Mouse (Mus musculus) 3134 (cell line): ENCODE data around the gene Fam110a.
A peak's percentile ranks its signal among the peaks of the same experiment; 100 is the strongest.

Source experiments
- DNase-seq: peaks from one replicate; pipeline ENCODE4 v3.0.0-alpha.2; 2011; ENCODE audit warnings: low spot score; ENCODE audit not compliant: insufficient read length; ENCODE audit errors: extremely low read depth

Fam110a gene

DNA sequence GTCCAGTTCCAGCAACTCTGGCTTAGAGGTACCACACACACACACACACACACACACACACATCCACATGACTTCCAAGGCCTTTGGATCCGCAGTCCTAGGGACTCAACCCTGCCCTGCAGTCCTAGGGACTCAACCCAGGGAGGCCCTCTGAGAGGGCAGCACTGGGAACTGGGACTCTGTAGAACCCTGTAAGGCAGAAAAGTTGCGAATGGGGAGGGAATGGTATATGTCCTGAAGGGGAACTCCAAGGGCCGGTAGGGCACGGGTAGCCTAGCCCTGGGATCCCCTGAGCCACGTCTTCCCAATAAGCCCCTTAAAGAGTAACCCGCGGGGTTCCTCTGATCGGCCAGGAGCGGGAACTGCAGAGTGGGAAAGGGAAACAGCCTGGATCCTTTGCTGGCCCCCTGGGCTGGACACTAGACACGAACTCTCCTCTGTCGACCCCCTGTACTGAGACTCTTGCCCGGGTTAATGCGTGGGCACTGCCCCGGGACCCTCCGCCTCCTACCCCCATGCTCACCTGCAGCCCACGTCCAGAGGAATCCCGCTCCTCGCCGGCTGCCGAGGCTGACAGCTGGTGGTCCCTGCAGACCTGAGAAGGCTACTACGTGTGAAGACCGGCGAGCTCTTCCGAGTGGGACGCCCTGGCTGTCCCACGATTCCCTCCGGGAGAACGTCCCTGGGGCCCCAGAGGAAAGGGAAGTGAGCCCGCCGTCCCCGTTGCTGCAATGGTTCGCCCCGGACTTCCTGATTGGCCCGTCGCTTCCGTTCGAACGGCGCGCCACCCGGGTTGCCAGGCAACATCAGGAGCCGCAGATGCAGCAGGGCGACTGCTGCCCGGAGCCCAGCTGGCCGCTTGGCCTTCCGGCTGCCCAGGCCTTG lies at the start of gene Fam110a:
Gene Fam110a, minus strand, starts transcription at position 750 of the 885 bp plus-strand sequence.
- DNase-seq, result peak; percentile 95

DNA sequence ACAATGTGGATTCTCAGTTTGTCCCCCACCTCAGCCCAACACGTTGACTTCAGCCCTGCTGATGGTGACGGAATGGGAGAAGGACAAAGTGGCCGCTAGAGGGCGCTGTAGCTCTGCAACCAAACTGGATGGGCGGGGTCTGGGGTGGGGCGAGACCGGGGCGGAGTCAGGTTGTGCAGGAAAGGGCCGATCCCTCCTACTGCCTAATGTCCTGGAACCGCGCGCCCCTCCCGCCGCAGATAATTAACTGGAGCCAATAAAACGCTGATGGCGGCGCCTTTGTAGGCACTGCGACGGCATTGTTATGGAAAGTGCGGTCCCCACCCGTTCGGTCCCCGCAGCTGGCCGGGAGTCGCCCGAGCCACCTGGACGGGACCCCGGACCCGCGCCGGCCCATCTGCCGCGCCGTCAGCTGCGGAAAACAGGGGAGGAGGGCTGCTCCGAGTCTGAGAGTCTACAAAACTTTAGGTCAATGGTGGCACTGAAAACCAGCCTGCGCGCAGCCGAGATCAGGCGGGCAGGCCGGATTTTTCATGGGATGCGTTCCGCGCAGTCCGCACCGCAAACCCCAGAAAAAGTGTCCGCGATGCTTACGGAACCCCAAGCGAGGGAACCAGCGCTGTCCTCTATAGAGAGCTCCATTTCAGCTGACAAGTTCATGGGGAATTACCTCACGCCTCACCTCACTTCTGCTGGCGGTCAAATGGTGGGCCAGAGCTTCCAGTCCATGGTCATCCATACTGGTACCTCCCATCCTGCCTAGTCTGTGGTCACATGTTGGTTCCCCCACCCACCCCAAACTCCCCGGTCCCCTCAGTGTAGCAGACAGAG lies 49.4 kb upstream of the Fam110a start:
- peak; percentile 34 for DNase-seq

DNA sequence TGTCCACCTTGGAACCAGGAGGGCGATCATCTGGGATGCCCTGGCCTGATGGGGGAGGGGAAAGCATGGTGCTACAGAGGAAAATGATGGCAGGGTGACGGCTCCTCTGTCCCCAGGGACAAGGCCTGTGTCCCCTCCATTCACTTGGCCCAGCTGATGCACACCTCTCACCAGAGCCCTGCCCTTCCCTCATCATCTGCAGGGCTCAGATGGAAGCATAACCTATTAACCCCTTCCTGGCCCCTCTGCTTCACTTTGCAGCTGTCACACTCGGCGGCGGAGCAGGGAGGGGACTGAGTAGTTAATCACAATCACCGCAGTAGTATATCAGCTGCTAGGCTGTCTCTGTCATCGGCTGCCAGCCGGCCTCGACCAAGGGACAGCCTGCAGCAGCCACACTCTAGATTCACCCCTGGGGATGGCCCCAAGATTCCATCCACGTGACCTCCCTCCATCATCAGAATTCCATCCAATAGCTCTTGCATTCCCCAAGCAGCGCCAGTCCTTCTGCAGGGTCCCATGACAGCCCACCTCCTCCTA lies 44.9 kb upstream of the Fam110a start:
- DNase-seq, result no peak

DNA sequence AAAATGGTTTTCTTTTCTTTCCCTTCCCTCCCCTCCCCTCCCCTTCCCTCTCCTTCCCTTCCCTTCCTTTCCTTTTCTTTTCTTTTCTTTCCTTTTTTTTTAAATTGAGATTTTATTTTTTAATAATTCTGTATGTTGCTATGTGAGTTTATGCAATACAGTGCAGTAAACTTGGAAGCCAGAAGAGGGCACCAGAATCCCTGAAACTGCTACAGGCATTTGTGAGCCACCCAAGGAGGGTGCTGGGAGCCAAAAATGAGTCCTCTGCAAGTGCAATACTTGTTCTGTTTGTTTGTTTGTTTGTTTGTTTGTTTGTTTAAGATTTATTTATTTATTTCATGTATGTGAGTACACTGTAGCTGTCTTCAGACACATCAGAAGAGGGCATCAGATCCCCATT lies 42.0 kb upstream of the Fam110a start:
- DNase-seq, result no peak

DNA sequence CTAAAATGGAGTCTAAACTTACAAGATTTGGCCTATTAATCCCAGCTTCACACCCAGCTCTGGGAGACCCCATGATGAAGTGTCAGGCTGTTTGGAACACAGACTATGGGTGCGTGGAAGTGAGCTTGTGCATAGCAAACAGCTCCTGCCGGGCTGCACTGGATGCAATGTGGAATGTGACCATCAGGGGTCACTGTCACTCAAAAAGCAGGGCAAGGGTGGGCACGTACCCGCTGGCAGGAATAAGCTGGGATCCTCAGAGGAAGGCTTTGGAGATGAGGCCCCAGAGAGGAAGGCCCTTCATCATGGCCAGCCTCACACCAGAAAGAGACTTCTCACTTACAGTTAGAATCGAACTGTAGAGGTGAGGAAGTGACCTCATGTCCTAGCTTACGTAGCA lies 40.2 kb upstream of the Fam110a start:
- peak; percentile 38 for DNase-seq

DNA sequence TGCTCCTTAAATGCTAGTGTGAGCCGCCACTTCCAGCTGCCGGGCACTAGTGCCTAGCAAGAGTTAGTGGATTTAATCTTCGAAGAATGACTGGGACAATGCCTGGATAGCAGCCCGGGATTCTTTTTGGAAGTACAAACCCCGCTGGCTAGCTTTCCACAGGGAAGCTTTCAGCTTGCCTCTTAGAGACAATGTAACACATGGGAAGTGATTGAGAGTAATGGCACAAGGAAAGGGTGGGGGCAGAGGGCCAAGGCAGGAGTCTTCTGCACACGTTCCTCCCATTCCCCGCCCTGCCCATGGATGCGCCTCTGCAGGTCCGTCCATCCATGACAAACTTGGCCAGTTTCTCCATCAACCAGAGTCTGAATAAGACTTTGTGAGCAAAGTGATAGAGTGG lies 36.6 kb upstream of the Fam110a start:
- no peak for DNase-seq

DNA sequence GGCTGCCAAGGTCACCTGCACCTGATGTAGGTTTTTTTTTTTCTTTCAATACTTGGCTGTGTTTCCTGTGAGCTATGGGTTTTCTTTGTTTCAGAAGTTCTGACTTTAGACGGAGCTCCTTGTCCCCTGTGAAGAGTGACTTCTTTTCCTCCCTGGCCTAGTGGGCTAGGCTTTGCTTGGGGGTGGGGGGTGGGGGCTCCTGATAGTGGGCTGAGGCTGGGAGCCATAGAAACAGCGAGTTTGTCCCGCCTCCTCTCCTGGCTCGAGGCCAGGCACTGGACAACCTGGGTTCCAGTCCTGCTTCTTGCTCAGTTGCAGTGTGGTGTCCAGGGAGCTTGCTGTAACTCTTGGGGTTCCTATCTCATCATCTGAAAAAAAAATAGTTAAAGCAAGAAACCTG lies 36.0 kb upstream of the Fam110a start:
- no peak for DNase-seq

DNA sequence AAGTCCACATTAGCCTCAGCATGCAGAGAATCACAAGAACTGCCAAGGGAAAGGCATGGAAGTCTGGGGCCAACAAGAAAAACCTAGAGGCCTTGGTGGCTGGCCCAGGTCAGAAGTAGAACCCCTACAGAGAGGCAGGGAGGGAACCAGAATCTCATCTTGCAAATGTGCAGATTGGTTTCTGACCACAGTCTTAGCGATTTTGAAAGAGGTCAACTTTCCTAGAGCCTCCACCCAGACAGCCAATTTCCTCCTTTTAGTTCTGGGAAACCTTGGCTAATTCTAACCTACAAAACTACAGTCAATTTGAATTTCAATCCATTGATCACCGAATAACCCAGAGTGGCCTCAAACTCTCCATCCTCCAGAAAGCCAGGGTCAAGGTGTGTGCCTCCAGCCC lies 32.7 kb upstream of the Fam110a start:
- DNase-seq, result no peak

DNA sequence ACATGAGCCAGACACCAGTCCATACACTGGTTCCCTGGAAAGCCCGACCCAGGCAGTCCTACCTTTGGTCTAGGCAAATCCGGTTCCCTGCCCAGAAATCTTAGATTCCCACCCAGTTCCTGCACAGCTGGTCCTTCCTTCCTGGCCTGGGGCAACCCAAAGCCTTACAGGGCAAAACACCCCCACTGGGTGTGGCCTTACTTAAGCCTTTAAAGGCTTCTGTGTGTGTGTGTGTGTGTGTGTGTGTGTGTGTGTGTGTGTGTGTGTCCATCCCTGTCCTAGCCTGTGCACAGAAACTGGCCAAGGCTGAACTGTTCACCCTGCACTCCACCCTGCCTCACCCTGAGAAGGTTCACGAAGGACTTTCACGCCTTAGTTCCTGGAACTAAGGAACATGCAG lies 32.2 kb upstream of the Fam110a start:
- DNase-seq, result no peak

DNA sequence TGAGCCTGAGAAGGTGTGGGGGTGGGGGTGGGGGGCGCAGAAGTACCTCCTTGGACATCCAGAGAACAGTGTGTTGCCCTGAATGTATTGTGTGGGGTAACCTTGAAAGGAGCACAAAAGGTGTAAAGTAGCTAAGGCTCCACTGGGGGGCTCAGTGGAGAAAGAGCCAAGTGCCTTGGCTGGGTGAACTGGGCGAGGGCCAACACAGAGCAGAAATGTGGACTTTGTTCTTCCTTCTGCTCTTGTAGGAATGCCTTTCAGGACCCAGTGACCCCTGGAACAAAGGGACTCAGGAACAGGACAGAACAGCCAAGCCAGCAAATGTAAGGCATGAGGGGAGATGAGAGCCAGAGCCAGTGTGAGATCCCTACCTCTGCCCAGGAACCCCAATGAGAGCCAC lies 31.7 kb upstream of the Fam110a start:
- DNase-seq, result no peak

DNA sequence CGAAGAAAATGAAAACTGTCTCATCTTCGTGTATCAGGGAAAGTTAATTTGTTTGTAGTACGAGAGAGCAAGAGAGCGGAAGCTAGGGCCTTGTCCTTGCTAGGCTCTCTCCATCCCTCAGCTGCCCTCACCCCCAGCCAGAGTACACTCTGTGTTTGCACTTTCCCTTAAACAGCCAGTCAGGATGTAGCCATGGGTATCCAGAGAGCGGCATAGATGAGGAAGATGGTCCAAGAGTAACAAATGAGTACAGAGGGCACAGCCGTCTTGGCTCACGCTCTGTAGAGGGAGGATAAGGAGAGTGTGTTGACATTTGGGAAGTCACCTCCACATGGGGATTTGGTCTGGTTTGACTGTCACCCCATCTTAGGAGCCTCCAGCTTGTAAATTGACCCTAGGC lies 30.6 kb upstream of the Fam110a start:
- no peak for DNase-seq

DNA sequence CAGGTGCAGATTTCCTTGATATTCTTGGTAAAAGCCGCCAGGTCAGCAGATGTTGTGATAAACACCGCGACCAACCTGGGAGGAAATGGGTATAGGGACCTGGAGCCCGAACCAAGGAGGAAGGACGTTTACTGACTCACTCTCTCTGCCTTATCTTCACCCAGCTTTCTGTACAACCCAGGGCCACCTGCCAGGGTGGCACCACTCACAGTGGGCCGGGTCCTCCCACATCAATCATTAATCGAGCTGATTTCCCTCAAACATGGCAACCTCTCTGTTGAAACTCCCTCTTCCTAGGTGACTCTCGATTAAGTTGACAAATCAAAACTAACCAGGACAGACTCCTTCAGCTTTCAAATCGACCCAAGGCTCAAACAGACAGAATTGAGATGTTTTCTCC lies 30.2 kb upstream of the Fam110a start:
- no peak for DNase-seq

DNA sequence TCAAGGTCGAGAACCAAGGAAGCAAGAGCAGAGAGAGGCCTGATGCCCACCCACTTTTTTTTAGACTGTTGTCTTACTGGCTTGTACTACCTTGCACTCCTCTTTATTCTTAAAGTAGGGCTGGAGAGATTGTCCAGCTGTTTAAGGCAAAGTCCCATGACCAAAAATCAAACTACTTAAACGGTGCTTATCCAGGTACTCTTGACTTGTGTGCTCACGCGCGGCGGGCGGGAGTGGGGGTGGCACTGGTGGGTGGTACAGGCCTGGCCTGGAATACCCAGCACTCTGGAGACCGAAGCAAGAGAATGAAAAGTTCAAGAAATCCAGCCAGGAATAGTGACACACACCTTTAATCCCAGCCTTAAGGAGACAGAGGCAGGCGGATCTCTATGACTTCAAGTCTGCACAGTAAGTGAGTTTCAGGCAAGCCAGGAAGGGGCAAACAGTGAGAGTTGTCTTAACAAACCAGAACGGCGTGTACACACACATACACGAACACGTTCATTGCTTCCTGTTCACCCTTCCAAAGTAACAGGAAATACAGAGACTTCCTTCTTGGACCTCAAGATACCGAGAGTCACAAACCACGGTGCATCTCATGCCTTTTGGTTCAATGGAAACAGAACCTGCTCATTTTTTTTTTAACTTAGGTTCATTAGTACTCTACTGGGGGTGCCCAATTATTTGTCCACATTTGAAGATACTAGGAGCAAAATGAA lies 29.2 kb upstream of the Fam110a start:
- no peak for DNase-seq

DNA sequence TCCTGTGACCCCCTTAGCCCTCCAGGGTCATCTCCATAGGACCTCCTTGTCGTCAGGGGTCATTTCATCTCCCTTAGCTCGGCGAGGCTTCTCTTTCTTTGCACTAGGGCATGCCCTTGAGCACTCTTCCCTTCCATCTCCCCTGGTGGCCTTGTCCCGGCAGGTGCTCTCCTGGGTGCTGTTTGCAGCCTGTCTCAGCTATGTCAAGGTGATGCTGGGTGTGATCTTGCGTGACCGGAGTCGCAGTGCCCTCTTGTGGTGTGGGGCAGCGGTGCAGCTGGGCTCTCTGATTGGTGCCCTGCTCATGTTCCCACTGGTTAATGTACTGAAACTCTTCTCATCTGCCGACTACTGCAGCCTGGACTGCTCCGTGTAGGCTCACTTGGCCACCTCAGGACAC lies 27.8 kb upstream of the Fam110a start:
- peak; percentile 31 for DNase-seq

DNA sequence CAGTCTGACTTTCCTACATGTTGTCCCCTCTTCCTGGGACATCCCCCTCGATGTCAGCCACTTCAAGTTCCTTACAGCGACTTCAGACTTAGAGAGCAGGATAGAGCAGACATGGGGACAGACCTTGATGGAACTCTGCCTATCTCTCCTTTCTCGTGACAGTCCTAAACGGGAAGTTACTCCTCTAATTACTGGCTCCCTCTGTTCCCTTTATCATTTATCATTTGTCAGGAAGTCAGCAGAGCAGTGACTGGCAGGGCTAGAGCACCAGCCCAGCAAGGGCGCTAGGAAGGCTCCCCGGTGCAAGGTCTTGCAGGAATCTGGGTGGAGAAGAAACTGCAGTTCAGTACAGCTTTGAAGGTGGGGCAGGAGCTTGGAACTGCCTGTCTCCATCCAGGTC lies 22.5 kb upstream of the Fam110a start:
- DNase-seq, result no peak

DNA sequence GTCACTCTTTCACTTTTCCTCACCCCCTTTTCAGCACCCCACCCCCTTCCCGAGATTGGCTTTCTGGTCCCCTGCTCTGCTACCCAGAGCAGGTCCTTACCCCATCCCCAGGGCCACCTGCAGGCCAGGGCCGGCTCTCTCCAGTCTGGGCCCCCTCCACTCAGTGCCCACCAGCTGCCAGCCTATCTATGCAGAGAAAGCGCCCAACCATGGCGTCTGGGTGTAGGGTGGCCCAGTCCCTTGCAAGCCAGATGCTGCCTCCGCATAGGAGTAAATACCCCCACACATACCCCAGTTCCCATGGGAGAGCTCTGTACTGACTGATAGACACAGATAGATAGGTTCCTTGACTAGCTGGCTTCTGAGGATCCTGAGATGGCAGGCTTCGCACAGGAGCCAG lies 20.7 kb upstream of the Fam110a start:
- no peak for DNase-seq

DNA sequence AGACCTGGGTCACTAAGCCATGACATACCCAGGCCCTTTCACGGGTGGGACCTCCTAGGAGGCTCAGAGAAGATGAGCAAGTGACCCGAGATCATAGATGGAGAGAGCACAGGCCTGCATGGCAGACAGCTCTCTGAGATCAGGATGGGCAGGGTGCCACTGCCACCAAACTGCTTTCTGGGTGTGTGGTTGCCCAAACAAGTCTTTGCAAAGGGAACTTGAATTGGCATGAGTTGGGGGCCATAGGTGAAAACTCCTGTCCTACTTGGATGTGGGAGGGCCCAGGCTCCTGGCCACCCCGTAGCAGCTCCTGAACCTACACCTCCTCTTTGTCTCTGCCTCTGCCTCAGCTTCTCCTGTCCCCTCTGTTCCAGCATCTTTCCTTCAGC lies 20.3 kb upstream of the Fam110a start:
- DNase-seq, result no peak

DNA sequence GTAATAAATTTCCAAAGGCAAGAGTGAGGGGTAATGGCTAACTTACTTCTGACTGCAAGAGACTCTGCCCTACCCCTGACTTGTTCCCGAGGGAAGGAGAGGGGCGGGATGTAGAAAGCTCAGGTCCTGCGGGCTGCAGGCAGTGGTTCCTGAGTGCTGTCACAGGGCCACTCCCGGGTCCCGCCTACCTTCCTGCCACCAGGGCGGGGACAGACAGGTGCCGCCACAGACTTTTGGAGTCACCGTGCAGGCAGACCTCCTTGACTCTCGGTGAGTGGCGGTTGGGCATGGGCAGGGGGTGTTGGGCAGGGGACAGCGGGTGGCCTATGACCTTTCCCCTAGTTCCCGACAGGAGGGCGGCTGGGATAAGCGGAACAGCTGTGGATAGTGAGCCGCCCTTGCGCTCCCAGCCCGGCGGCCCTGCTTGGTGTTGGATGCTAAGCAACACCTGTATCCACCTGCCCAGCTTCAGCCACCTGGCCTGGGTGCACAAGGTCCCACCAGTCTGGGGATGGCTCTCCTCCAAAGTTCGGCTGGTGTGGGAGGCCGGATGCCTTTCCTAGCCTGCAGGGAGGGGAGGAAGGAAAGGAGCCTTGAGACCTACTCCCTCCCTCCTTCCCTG lies 19.8 kb upstream of the Fam110a start:
- no peak for DNase-seq

DNA sequence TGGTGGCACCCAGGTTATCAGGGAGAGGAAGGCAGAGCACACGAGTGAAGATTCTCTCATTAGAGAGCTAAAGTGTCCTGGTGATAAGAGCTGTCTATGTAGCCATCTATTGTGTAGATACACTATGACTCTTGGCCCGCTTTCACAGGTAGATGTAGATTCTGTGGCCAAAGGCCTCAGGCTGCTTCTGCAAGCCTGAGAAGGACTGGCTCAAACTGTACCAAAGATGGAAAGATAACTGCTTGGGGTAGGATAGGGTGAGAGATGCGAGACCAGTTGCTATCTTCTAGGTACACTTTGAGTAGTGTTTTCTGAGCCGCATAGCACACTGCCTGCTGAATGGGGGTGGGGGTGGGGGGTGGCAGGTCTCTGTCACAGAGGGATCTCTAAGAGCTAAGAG lies 18.9 kb upstream of the Fam110a start:
- no peak for DNase-seq

DNA sequence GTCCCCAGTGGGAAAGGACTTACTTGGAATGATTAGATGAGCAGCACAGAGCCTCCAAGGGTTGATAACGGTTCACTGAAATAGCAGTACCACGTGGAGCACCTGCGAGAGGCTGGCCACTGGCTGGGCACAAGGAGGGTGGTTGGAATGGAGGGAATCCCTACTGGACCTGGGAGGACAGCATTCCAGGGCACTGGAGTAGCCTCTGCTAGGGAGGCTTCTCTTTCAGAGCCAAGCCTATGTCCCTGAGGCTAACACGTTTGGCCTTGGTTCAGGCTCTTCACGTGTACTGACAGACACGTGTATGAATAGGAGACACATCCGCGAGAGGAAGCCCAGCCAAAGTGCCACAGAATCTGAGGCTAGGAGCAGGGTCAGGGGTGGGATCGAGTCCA lies 18.5 kb upstream of the Fam110a start:
- no peak for DNase-seq
